Mouse (Mus musculus) Patski (cell line): Measurements from ENCODE around the gene Coil. TPM values are rescaled to one million over a fixed set of nuclear protein-coding genes. Genes with fewer than 3 reads are reported as not detected.

Source experiments
- ATAC-seq: fragments of 100-300 bp; one replicate; pipeline ENCODE4 v1.8.0; 2021
- CTCF ChIA-PET: fragments of 350-600 bp; sonication (Branson Sonifier 250); formaldehyde crosslinking; loops from one replicate; lab custom pipeline; 2022; ENCODE audit warnings: inconsistent platforms; lab: Charles Lee
- POLR2A ChIA-PET: fragments of 350-600 bp; sonication (Branson Sonifier 250); formaldehyde crosslinking; loops from one replicate; lab custom pipeline; 2022; ENCODE audit warnings: antibody characterized with exemption, inconsistent platforms; lab: Charles Lee
- DNase-seq: peaks from one replicate; pipeline ENCODE4 v3.0.0-alpha.2; 2011; ENCODE audit warnings: low read depth, low spot score
- H3K27me3 ChIP-seq: fragments of 371-371 bp; one replicate; pipeline ENCODE4 v1.5.1; 2021
- CTCF ChIP-seq: fragments of 100-300 bp; IDR thresholded peaks from one replicate; pipeline ENCODE4 v1.5.1; 2021
- in situ Hi-C: fragments of 300-500 bp; cut with MboI; formaldehyde crosslinking; loops from 3 replicates; pipeline ENCODE4 v1.11.1; 2018; ENCODE audit warnings: low pct_unique_long_range_greater_than_20kb, mixed read lengths
- polyA plus RNA-seq: library from polyadenylated mRNA; unstranded; gene quantifications from one replicate; pipeline ENCODE4 v1.2.3, GENCODE M21; 2021

Coil gene
- 9.7 TPM for polyA plus RNA-seq

DNA sequence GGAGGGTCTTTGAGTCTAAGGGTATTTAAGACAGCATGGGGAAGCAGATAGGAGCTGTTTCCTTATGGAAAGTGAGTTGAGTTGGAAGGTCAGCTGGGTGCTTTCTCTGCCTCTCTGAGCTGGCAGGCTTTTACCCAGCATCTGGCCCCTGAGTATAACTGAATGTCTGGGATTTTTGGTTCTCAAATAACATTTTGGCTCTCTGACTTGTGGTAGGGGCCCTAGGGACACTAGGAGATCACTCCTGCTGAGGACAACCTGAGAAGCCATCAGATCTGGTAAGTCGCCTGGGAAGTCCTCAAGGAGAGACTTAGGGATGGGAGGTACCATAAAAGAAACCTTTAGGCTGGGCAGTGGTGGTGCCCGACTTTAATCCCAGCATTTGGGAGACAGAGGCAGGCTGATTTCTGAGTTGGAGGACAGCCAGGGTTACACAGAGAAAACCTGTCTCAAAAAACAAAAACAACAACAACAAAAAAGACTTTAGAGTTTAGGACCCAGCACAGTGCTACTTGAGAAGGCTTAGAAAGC, at the start of gene Coil:
Gene Coil, plus strand, starts transcription at position 51 of the 531 bp plus-strand sequence.
- DNase-seq, result no peak
- ChIA-PET POLR2A (no interaction called here), CTCF (no interaction called here)
- no peaks in the 10 kb centered on the region for H3K27me3 ChIP-seq
- no peak for TF ChIP-seq CTCF
- no peak for ATAC-seq
- in situ Hi-C loops, result no loop called here

DNA sequence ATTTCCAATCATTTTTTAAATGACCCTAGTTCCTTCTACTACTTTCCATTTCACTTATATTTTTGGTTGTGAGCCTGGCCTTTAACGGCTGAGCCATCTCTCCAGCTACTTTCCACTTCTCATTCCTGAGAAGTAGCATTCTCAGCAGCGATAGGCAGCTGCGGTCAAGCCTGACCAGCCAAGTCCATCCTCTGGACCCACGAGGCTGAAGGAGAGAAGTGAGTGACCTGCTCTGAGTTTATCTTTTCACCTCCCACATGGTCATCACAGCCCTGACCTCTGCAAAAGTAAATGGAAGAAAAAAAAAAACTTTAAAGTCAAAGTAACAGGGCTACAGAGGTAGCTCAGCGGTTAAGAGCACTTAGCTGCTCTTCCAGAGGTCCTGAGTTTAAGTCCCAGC, 43.5 kb upstream of the Coil start:
- DNase-seq (no peak), ATAC-seq (no peak)
- ChIA-PET CTCF (no interaction called here), POLR2A (interaction anchor here (0.6 to 1.0 kb wide), 2 partner anchors 16 to 26 kb away, joined by 3 to 9 read pairs; no protein-coding TSS in a partner anchor)
- no peak for TF ChIP-seq CTCF
- H3K27me3 ChIP-seq, result no peaks in the 10 kb centered on the region
- in situ Hi-C loops, result no loop called here

DNA sequence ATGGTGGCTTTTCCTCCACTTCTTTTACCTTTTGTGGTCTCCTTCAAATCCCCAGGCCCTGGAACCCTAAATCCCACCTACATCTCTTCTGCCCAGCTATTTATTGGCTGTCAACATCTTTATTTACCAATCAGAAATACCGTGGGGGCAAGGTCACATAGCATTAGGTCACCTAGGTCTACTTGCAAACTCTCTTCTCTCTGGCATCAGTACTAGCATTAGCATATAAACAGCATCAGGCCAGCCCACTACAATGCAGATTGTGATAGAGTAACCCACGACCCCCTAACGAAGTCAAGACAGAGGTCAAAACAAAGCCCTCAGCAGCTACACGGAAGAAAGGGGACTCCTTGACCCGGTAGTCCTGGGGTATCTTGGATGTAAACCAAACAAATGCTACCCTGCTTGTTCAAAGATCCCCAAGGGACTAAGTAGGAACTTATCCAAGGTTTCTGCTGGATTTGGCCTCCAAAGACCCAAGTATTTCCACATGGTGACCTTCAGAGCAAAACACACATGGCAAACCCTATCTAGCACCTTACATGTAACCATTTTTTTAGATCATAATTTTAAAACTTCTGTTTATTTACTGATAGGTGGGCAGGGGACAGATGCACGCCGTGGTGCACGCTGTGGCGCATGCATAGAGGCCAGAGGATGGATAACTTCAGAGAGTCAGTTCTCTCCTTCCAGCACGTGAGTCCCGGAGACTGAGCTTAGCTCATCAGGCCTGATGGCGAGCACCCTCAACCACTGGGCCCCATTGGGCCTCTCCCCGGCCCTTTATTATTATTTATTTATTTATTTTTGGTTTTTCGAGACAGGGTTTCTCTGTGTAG, 38.1 kb upstream of the Coil start:
- no peaks in the 10 kb centered on the region for H3K27me3 ChIP-seq
- ATAC-seq, result no peak
- in situ Hi-C loops, result no loop called here
- CTCF ChIA-PET, result no interaction called here
- DNase-seq, result no peak
- no peak for TF ChIP-seq CTCF
- POLR2A ChIA-PET, result no interaction called here

DNA sequence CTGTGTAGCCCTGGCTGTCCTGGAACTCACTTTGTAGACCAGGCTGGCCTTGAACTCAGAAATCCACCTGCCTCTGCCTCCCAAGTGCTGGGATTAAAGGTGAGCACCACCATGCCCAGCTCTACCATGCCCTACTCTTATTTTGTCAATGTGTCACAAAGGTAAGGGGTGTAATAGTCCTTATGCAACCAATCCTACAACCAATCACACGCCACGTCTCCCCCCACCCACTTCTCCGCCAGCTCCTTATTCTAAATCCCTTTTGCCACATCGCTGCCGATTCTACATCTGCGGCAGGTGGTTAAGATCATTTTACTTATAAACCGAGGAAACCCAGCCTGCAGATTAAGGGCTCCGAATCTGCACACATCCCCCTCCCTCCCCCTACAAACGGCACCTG, 37.0 kb upstream of the Coil start:
- ATAC-seq (no peak), DNase-seq (no peak)
- no peaks in the 10 kb centered on the region for H3K27me3 ChIP-seq
- no peak for TF ChIP-seq CTCF
- CTCF ChIA-PET, result no interaction called here
- in situ Hi-C loops, result no loop called here
- POLR2A ChIA-PET, result no interaction called here

DNA sequence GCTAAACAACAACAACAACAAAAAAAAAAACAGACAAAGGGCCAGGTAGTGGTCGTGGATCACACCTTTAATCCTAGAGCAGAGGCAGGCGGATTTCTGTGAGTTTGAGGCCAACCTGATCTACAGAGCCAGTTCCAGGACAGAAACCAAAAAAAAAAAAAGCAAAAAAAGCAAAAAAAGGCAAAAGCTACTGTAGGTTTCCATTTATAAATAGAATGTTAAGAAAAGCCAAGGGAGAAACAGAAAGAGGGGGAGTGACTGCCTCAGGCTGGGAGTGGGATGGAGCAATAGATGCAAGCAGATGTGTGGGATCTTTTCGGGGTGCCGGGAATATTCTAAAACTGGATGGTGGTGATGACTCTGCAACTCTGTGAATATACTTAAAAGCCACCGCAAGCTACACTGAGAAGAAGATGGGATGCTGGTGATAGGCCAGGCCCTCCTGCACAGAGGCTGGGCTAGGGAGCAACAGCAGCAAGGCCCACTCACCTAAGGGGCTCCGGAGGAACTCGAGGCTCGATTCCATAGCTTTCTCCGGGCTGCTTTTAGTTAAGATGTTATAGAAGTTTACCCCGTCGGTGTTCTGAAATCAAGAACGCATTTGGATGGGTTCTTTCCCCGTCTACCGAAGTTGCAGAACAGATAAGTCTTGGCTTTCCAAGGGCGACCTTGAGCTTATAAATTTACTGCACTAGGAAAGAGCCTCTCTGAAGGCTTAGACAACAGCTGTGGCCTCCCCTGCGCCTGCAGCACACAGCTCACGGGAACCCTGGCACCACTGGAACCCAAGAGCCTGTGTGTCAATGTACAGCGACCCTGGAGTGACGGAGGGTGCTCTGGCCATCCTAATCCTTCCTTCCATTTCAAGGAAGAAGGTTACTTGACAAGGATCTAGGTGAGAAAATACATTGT, 35.7 kb upstream of the Coil start:
- ChIA-PET CTCF (interaction anchor here (0.8 to 1.3 kb wide), 2 partner anchors 26 to 42 kb away, joined by 4 to 5 read pairs; no protein-coding TSS in a partner anchor), POLR2A (no interaction called here)
- H3K27me3 ChIP-seq, result no peaks in the 10 kb centered on the region
- in situ Hi-C loops, result no loop called here
- DNase-seq (no peak), ATAC-seq (no peak)
- no peak for TF ChIP-seq CTCF

DNA sequence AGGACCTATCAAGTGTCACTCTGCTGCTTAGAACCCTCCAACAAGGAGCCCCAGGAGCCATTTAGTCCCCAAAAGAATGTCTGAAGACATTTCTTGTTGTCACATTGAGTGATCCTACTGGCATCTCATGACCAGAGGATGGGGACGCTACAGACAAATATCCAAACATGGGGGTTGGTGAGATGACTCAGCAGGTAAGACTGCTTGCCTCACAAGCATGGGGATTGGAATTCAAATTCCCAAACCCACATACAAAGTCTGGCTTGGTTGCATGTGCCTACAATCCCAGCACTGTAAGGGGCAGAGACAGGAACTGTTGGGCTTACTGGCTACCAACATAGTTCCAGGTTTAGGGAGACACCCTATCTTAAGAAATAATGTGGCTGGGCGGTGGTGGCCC, 32.2 kb upstream of the Coil start:
- H3K27me3 ChIP-seq, result no peaks in the 10 kb centered on the region
- in situ Hi-C loops, result no loop called here
- POLR2A ChIA-PET, result no interaction called here
- ATAC-seq, result peak; percentile 67
- TF ChIP-seq CTCF, result no peak
- DNase-seq, result no peak
- CTCF ChIA-PET, result interaction anchor here (1.2 kb wide), 1 partner anchor 11 kb away, joined by 3 read pairs; no protein-coding TSS in a partner anchor

DNA sequence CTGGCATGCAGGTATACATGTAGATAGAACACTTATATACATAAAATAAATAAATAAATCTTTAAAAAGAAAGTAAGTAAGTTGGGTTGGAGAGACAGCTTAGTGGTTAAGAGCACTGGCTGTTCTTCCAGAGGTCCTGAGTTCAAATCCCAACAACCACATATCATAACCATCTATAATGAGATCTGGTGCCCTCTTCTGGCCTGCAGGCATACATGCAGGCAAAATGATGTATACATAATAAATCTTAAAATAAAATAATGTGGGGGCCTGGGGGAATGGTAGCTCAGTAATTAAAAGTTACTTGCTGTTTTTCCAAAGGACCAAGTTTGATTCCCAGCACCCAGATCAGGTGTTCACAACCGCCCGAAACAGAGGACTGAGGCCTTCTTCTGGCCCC, 31.3 kb upstream of the Coil start:
- no peak for DNase-seq
- ChIA-PET POLR2A (interaction anchor here (0.9 kb wide), 1 partner anchor 9 kb away, joined by 3 read pairs; no protein-coding TSS in a partner anchor), CTCF (interaction anchor here (0.9 to 1.0 kb wide), 2 partner anchors 16 to 19 kb away, joined by 3 read pairs; no protein-coding TSS in a partner anchor)
- H3K27me3 ChIP-seq, result no peaks in the 10 kb centered on the region
- no peak for ATAC-seq
- in situ Hi-C loops, result no loop called here
- peak; percentile 56 for TF ChIP-seq CTCF

DNA sequence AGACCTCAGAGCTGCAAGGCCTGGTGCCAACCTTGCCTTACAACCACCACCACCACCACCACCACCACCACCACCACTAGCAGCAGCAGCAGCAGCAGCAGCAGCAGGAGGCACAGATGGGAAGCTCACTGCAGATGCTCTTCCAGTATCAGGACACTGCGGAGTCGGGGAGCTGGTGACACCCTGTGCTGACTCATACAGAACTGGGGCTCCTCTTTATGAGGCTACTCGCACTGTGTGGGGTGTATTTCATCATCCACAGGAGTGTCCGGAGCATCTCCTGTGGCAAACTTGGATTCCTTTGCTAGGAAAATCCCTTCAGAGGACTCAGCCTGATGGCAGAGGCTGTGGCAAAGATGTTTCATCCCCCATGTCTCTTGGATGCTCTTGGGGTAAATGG, 30.4 kb upstream of the Coil start:
- TF ChIP-seq CTCF, result no peak
- DNase-seq (no peak), ATAC-seq (no peak)
- ChIA-PET CTCF (interaction anchor here (0.9 to 1.0 kb wide), 2 partner anchors 15 to 19 kb away, joined by 3 read pairs; no protein-coding TSS in a partner anchor), POLR2A (interaction anchor here (0.9 kb wide), 1 partner anchor 8 kb away, joined by 3 read pairs; no protein-coding TSS in a partner anchor)
- in situ Hi-C loops, result no loop called here
- H3K27me3 ChIP-seq, result no peaks in the 10 kb centered on the region

DNA sequence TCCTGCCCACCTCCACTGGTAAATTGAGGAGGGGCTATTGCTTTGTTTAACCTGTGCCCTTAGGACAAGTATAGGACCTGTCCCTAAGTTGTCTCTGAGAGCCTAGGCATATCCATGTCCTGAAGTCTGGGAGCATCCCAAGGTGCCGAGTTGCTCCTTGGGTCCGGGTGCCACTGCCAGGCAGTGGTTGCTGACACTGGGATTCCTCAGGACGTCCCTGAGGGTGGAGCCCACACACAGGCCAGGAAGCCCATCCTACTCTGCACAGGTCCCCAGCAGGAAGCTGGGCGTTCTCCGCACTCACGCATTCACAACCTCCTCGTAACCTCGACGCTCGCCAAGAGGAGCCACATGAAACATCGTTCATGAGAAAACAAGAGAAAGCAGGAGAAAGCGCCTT, 28.6 kb upstream of the Coil start:
- H3K27me3 ChIP-seq, result no peaks in the 10 kb centered on the region
- ChIA-PET POLR2A (no interaction called here), CTCF (no interaction called here)
- in situ Hi-C loops, result no loop called here
- no peak for TF ChIP-seq CTCF
- DNase-seq, result no peak
- ATAC-seq, result no peak

DNA sequence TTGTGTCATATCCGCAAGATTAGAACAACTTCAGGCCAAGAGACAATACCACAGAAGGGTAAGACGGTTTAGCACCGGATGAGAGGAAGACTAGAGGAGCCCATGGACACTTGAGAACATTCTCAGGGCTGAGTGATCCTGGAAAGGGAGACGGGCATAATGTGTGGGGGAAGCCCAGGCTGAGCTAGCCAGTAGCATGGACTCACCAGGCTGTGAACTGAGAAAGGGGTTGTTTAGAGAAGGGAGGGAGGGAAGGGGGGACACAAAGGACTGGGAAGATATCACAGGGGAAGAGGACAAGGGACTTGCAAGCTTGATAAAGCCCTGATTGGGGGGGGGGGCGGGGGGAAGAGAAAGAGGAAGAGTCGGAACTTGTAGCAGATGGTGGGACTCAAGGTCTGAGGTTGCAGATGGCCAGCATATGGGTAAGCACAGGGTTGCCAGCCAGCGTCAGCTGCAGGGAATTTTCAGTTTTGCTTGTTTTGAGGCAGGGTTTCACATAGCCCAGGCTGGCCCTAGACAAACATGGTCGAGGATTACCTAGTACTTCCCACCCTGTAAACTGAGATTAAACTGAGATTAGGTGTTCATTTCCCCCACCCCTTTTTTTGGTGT, 24.0 kb upstream of the Coil start:
- no peak for DNase-seq
- TF ChIP-seq CTCF, result no peak
- in situ Hi-C loops, result loop anchor here (5.0 kb wide), 1 partner anchor 94 kb away; no protein-coding TSS in a partner anchor
- no peaks in the 10 kb centered on the region for H3K27me3 ChIP-seq
- no peak for ATAC-seq
- CTCF ChIA-PET, result no interaction called here
- POLR2A ChIA-PET, result interaction anchor here (0.6 kb wide), 1 partner anchor 10 kb away, joined by 3 read pairs; the partner anchor contains the start of gene Scpep1
